Mouse (Mus musculus): ENCODE measurements around the gene Igfbp2. TPM values are rescaled to one million over a fixed set of nuclear protein-coding genes. Genes with fewer than 3 reads are reported as not detected.

The Igfbp2 gene
- polyA plus RNA-seq, 1 experiment from 2014 or later: 399 TPM

DNA sequence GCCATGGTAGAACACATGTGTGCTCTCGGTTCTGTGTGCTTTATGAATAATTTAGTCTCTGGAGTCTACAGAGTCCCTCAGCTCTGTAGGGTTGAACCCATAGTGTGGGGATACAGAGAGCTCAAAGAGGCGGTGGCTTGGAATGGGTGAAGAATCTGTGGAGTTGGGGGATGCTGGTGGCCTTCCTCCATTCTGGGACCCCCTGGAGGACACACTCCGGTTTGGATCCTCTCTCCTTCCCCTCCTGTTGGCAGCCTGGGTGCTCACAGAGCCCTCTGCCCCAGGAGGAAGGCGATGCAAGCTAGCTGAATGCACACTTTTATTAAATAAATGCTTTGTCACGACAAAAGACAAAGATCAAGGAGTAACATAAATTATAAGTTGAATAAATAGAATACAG is 33.3 kb downstream of the Igfbp2 start:
- Histone ChIP-seq H3K9me3 (no peaks in the 10 kb centered on the region), H3K4me2 (no peak overlapping the region), H3K4me1 (peaks cover 10% of the 10 kb centered on the region), H3K4me3 (no peak overlapping the region), H3K27ac (no peak overlapping the region), H3K36me3 (peaks cover 42% of the 10 kb centered on the region), H3K9ac (no peak overlapping the region), H3K27me3 (no peaks in the 10 kb centered on the region)
- WGBS: 64% methylated on average over 5 of the region's 5 CpGs
- ATAC-seq (ENCODE audit: insufficient number of reproducible peaks, low FRiP score, low TSS enrichment, low read depth): no peak

DNA sequence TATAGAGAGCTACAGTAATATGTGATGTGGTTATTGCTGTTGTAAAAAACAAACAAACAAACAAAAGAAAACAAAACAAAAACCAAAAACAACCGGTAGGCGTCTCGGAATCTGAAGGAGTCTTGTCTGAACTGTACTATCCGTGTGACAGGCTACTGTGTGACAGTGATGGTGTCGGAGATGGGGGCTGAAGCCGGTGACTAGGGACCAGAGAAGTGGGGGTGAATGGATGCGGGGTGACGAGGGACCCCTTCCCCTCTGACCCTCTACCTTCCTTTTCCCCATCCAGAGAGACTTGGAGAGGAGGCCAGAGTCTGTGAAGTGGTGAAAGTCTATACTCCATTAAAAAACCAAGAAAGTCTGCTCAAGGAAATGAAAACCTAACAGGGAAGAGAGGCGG is 34.0 kb downstream of the Igfbp2 start:
- no peak overlapping the region for H3K4me2 ChIP-seq
- H3K4me3 ChIP-seq: no peak overlapping the region
- WGBS: 82% methylated on average over 9 of the region's 9 CpGs
- no peak for ATAC-seq (ENCODE audit: insufficient number of reproducible peaks, low FRiP score, low TSS enrichment, low read depth)
- H3K36me3 ChIP-seq: peaks cover 48% of the 10 kb centered on the region
- peaks cover 10% of the 10 kb centered on the region for H3K4me1 ChIP-seq
- no peak overlapping the region for H3K27ac ChIP-seq
- no peaks in the 10 kb centered on the region for H3K27me3 ChIP-seq
- no peak overlapping the region for H3K9ac ChIP-seq
- H3K9me3 ChIP-seq: no peaks in the 10 kb centered on the region

DNA sequence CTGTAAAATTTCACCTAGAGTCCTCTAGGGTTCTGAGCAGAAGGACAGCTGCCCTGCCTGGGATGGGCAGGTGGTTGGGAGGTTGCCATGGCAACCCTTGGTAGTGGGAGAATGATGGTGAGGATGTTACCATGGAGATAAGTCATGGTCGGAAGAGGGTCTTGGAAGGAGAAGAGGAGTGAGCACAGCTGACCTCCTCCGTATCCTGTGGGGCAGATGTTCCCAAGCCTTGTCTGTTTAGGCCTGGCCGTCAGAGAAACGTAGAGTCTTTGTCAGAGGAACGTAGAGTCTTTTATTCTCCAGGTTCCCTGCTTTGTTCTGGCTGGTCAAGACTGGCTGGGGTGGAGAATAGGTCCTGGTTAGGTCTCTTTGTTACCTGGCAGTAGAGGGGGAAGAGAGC is 34.6 kb downstream of the Igfbp2 start:
- no peaks in the 10 kb centered on the region for H3K27me3 ChIP-seq
- H3K27ac ChIP-seq: no peak overlapping the region
- no peak overlapping the region for H3K4me3 ChIP-seq
- peaks cover 54% of the 10 kb centered on the region for H3K36me3 ChIP-seq
- no peak overlapping the region for H3K4me2 ChIP-seq
- H3K4me1 ChIP-seq: peaks cover 7% of the 10 kb centered on the region
- no peak for ATAC-seq (ENCODE audit: insufficient number of reproducible peaks, low FRiP score, low TSS enrichment, low read depth)
- H3K9me3 ChIP-seq: no peaks in the 10 kb centered on the region
- H3K9ac ChIP-seq: no peak overlapping the region
- 82% methylated on average over 5 of the region's 5 CpGs for WGBS

DNA sequence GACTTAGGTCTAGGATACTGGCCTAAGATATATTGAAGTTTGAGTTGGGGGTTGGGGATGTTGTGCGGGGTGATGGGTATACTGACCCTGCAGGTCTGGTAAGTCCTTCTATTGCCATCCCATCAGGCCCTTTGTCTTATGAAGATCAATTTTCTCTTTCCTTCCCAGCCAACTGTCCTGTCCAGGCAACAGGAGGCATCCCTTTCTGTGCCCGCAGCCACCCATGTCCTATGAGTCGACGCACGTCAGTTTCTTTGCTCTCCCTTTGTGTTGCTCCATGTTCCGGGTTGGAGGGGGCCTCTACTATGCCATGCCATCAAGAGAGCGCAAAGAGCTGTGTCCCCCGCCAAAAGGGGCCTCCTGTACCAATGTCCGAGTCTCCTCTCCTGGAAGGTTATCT is 35.7 kb downstream of the Igfbp2 start:
- no peaks in the 10 kb centered on the region for H3K4me1 ChIP-seq
- no peak overlapping the region for H3K4me2 ChIP-seq
- H3K9me3 ChIP-seq: no peaks in the 10 kb centered on the region
- no peaks in the 10 kb centered on the region for H3K27me3 ChIP-seq
- no peak overlapping the region for H3K27ac ChIP-seq
- no peak overlapping the region for H3K4me3 ChIP-seq
- no peak for ATAC-seq (ENCODE audit: insufficient number of reproducible peaks, low FRiP score, low TSS enrichment, low read depth)
- no peak overlapping the region for H3K9ac ChIP-seq
- peaks cover 65% of the 10 kb centered on the region for H3K36me3 ChIP-seq
- 93% methylated on average over 9 of the region's 9 CpGs for WGBS

DNA sequence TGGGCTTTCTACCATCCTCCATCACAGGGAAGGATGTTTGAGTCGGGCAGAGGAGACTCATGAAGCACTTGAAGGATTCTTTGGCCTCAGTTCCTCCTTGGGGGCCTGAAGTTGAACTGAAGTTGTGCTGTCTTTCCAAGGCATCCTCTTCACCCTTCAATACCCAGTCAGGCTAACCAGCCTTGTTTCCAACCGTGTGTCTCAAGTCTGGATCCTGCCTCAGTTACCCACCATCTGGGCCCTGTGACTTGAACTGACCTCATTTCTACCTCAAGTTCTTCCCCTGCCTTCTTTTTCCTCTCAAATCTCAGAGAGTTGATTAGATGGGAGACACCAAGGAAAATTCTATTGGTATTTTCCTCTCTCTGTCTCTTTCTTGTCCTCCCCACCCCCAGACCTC is 36.2 kb downstream of the Igfbp2 start:
- no peak overlapping the region for H3K4me3 ChIP-seq
- WGBS: 81% methylated on average over 2 of the region's 2 CpGs
- H3K9ac ChIP-seq: no peak overlapping the region
- no peaks in the 10 kb centered on the region for H3K9me3 ChIP-seq
- no peak overlapping the region for H3K27ac ChIP-seq
- H3K36me3 ChIP-seq: peaks cover 66% of the 10 kb centered on the region
- no peak for ATAC-seq (ENCODE audit: insufficient number of reproducible peaks, low FRiP score, low TSS enrichment, low read depth)
- no peaks in the 10 kb centered on the region for H3K4me1 ChIP-seq
- H3K27me3 ChIP-seq: no peaks in the 10 kb centered on the region
- no peak overlapping the region for H3K4me2 ChIP-seq

DNA sequence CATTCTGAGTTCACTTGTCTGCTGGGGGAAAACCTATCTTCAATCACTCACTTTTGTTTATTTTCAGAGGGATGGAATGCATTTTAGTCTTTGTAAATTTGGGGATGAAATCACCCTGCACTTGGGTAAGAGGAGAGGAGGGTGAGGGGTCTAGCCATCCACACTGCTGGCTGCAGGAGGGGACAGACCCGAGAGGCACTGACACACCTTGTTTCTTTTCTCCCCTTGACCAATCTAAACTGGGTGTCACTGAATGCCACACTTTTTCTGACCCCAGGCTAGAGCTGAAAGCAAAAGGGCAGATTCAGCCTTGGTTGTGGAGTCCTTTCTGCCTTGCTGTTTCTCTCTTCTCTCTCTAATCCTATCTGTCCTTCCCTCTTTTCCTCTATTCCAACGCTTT is 37.4 kb downstream of the Igfbp2 start:
- H3K9ac ChIP-seq: no peak overlapping the region
- no peak overlapping the region for H3K27ac ChIP-seq
- H3K9me3 ChIP-seq: no peaks in the 10 kb centered on the region
- no peak for ATAC-seq (ENCODE audit: insufficient number of reproducible peaks, low FRiP score, low TSS enrichment, low read depth)
- no peaks in the 10 kb centered on the region for H3K27me3 ChIP-seq
- H3K4me3 ChIP-seq: no peak overlapping the region
- H3K4me1 ChIP-seq: peaks cover 10% of the 10 kb centered on the region
- H3K4me2 ChIP-seq: no peak overlapping the region
- WGBS: 51% methylated on average over 2 of the region's 2 CpGs
- peaks cover 71% of the 10 kb centered on the region for H3K36me3 ChIP-seq

DNA sequence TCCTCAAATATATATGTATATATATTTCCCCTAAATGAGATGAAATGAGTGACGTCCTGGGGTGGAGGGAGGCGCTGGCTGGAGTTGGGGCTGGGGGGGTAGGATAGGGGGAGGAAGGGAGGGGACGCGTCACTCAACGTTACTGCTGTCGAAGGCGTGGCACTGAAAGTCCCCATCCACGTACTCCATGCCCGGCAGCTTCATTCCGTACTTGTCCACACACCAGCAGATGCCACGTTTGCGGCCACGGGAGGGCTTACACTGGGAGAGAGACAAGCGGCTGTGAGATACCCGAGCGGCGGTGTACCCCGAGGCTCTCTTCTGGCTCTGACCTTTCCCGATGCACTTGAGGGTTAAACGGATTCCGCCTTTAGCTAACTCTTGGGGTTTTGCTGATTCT is 37.9 kb downstream of the Igfbp2 start:
- H3K4me3 ChIP-seq: no peak overlapping the region
- H3K4me2 ChIP-seq: no peak overlapping the region
- H3K9me3 ChIP-seq: no peaks in the 10 kb centered on the region
- H3K9ac ChIP-seq: no peak overlapping the region
- ATAC-seq (ENCODE audit: insufficient number of reproducible peaks, low FRiP score, low TSS enrichment, low read depth): no peak
- no peak overlapping the region for H3K27ac ChIP-seq
- peaks cover 72% of the 10 kb centered on the region for H3K36me3 ChIP-seq
- no peaks in the 10 kb centered on the region for H3K27me3 ChIP-seq
- WGBS: 81% methylated on average over 21 of the region's 21 CpGs
- H3K4me1 ChIP-seq: peaks cover 13% of the 10 kb centered on the region

DNA sequence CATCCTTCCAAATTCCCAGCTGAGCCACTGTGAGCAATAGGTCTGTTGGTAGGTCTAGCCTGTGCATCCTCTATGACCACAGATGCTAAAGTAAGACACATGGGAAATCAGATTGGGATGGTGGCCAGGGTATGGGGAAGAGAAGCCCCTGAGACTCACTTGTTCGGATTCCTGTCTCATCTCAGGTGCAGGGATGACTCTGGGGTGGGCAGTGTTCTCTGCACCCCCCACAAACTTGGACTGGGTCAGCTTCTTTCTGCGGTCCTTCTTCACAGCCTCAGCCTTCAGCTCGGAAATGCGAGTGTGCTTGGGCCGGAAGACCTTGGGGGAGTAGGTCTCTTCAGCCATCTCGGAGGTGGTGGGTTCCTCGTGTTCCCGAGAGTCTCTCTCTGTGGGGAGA is 39.4 kb downstream of the Igfbp2 start:
- Histone ChIP-seq H3K9me3 (no peaks in the 10 kb centered on the region), H3K4me3 (no peak overlapping the region), H3K4me1 (peaks cover 23% of the 10 kb centered on the region), H3K36me3 (peaks cover 71% of the 10 kb centered on the region), H3K27ac (no peak overlapping the region), H3K4me2 (no peak overlapping the region), H3K9ac (no peak overlapping the region), H3K27me3 (no peaks in the 10 kb centered on the region)
- no peak for ATAC-seq (ENCODE audit: insufficient number of reproducible peaks, low FRiP score, low TSS enrichment, low read depth)
- 93% methylated on average over 8 of the region's 8 CpGs for WGBS

DNA sequence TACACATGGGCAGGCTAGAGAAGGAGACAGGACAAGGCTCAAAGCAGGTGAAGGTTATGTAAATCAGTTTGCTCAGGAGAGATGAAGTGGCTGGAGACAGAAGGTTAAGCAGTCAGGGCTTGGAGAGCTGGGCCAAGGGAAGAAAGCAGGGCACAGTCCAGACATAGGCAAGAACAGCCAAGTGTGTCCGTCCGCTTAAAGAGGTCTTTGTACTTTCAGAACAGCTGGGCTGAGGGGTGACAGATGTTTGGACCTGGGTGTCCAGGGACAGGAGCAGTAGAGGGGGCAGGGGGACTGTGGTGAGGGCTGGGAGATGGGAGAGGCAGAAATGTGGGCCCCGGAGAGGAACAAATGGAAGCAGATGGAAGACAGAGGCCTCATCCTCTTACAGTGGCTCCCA is 40.0 kb downstream of the Igfbp2 start:
- no peaks in the 10 kb centered on the region for H3K9me3 ChIP-seq
- no peak overlapping the region for H3K9ac ChIP-seq
- no peak for ATAC-seq (ENCODE audit: insufficient number of reproducible peaks, low FRiP score, low TSS enrichment, low read depth)

DNA sequence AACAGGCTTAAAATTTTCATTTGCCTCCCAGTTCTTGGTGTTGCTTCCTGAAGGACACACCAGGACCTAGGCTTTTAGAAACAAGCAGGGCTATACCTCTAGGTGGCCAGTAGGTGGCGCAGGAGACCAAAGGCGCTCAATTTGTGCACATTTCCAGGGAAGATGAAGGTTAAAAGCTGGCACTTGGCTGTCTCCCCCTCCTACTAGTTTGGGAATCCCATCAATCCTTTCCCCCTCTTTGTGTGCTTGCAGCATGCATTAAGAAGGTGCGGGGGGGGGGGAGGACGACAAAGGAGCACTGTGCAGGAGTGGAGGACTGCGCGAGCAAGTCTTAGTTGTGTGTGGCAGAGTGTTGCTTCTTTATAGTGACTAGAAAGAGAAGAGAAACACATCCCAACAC is 41.6 kb downstream of the Igfbp2 start:
- H3K27ac ChIP-seq: no peak overlapping the region
- H3K27me3 ChIP-seq: no peaks in the 10 kb centered on the region
- no peak overlapping the region for H3K4me2 ChIP-seq
- H3K4me3 ChIP-seq: no peak overlapping the region
- WGBS: 24% methylated on average over 6 of the region's 6 CpGs
- peaks cover 53% of the 10 kb centered on the region for H3K36me3 ChIP-seq
- no peak for ATAC-seq (ENCODE audit: insufficient number of reproducible peaks, low FRiP score, low TSS enrichment, low read depth)
- H3K4me1 ChIP-seq: peaks cover 44% of the 10 kb centered on the region
- no peak overlapping the region for H3K9ac ChIP-seq
- H3K9me3 ChIP-seq: no peaks in the 10 kb centered on the region

More for the DNA sequence above, 40.0 kb downstream of the Igfbp2 start:
- Histone ChIP-seq H3K4me2 (no peak overlapping the region), H3K4me1 (peaks cover 29% of the 10 kb centered on the region), H3K27ac (no peak overlapping the region), H3K4me3 (no peak overlapping the region), H3K36me3 (peaks cover 69% of the 10 kb centered on the region), H3K27me3 (no peaks in the 10 kb centered on the region)
- WGBS: 72% methylated on average over 3 of the region's 3 CpGs

DNA sequence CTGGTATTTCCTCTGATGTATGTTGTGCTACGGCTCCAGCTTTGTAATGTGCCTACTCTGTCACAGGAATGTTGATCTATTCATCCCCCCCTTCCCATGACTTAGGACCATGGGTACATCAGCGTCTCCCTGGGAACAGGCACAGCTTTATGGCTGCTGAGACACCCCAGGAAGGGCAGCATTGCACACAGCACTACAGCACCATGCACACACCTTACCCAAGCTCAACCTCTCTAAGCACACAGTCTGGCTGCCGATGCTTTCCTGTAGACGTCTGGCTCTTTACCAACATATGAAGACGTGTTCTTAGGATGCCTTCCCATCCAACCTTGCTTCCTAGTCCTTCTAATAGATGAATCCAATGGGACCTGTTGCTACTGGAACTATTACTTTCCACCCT is 42.1 kb downstream of the Igfbp2 start:
- peaks cover 47% of the 10 kb centered on the region for H3K4me1 ChIP-seq
- ATAC-seq (ENCODE audit: insufficient number of reproducible peaks, low FRiP score, low TSS enrichment, low read depth): no peak
- no peaks in the 10 kb centered on the region for H3K27me3 ChIP-seq
- H3K36me3 ChIP-seq: peaks cover 50% of the 10 kb centered on the region
- WGBS: 48% methylated on average over 5 of the region's 5 CpGs
- H3K4me3 ChIP-seq: no peak overlapping the region
- no peak overlapping the region for H3K9ac ChIP-seq
- no peak overlapping the region for H3K27ac ChIP-seq
- no peak overlapping the region for H3K4me2 ChIP-seq
- H3K9me3 ChIP-seq: no peaks in the 10 kb centered on the region

DNA sequence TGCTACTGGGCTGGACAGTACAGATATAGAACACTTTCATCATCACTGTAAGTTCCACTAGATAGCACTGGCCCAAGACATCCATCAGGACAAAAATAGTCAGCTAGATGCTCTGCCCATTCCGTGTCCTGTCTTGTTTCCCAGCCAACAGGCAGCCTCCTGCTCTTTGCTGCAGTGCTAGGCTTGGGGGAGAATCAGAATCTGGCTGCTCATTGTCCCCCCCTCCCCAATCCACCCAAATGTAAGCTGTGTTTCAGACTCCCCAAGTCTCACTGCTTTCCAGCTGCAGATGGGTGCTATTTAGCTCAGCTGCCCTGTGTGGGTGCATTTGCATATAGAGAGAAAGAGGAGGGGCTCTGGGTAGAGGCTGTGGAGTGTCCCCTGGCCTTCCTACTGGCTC is 43.0 kb downstream of the Igfbp2 start:
- H3K4me2 ChIP-seq: no peak overlapping the region
- peaks cover 5% of the 10 kb centered on the region; the same call in 1 of the 2 replicates for H3K27me3 ChIP-seq
- H3K36me3 ChIP-seq: peaks cover 41% of the 10 kb centered on the region
- H3K4me3 ChIP-seq: no peak overlapping the region
- WGBS: 41% methylated on average over 1 of the region's 1 CpGs
- H3K9ac ChIP-seq: no peak overlapping the region
- no peak overlapping the region for H3K27ac ChIP-seq
- H3K4me1 ChIP-seq: peaks cover 54% of the 10 kb centered on the region
- H3K9me3 ChIP-seq: no peaks in the 10 kb centered on the region
- ATAC-seq (ENCODE audit: insufficient number of reproducible peaks, low FRiP score, low TSS enrichment, low read depth): no peak

DNA sequence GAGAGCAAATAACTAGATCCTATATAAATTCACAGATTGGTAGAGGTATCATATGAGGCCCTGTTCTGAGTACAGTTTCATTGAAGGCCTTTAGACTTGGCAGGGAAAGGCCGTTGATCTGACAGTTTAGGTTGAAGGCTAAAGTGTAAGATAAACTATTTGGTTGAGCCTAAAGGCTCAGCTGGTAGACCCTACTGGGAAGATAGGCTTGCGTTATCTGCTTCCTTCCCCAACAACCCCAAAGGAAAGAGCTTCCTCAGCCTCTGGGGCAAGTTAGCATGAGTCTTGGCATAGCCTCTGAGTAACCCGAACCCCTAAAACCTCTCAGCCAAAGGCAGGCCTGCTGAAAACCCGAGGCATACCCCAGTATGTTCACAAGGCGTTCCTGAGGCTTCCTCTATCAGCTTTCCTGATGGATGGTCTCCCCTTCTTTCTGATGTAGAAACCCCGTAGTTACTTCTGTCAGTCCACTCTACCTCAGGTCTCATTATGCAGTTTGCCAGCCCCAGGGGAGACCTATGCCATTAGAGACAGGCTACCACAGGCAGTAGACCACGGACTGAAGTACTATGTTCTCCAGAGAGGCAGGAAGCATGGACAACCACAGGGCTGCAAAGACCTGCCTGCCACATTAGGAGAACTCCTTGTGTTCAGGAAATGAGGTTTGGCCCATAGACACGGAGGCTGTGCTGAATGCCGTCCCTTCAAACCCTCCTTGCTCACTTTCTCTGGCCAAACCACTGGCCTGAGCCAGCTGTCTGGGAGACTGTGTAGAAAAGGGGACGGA is 44.3 kb downstream of the Igfbp2 start:
- no peak for ATAC-seq (ENCODE audit: insufficient number of reproducible peaks, low FRiP score, low TSS enrichment, low read depth)
- no peak overlapping the region for H3K9ac ChIP-seq
- 54% methylated on average over 10 of the region's 10 CpGs for WGBS
- H3K9me3 ChIP-seq: no peaks in the 10 kb centered on the region
- H3K4me2 ChIP-seq: no peak overlapping the region
- H3K4me1 ChIP-seq: peaks cover 58% of the 10 kb centered on the region
- peaks cover 28% of the 10 kb centered on the region for H3K36me3 ChIP-seq
- H3K4me3 ChIP-seq: no peak overlapping the region
- H3K27ac ChIP-seq: no peak overlapping the region
- peaks cover 5% of the 10 kb centered on the region; the same call in 1 of the 2 replicates for H3K27me3 ChIP-seq
